Mouse (Mus musculus) midbrain, embryonic 16.5 days (tissue): ENCODE measurements around the gene Hist2h3c2. TPM values are rescaled to one million over a fixed set of nuclear protein-coding genes. Genes with fewer than 3 reads are reported as not detected.

Source experiments
- ATAC-seq: fragments of 200-750 bp; cut with Nextera tagmentation; 2 replicates; pipeline ENCODE4 v1.8.0; 2017; ENCODE audit warnings: moderate TSS enrichment
- H3K27ac ChIP-seq: fragments of 300-500 bp; sonication (generic); 2 replicates; pipeline ENCODE4 v1.5.1; 2014; ENCODE audit warnings: mild to moderate bottlenecking, low read length, mixed read lengths
- H3K27me3 ChIP-seq: fragments of 300-500 bp; sonication (generic); 2 replicates; pipeline ENCODE4 v1.6.1; 2014; ENCODE audit warnings: low read depth, low read length, mixed read lengths; ENCODE audit not compliant: control insufficient read depth, insufficient read depth
- H3K36me3 ChIP-seq: fragments of 300-500 bp; sonication (generic); 2 replicates; pipeline ENCODE4 v1.6.1; 2014; ENCODE audit warnings: mild to moderate bottlenecking, low read length, moderate library complexity, mixed read lengths; ENCODE audit not compliant: control insufficient read depth, insufficient read depth
- H3K4me1 ChIP-seq: fragments of 300-500 bp; sonication (generic); 2 replicates; pipeline ENCODE4 v1.6.1; 2014; ENCODE audit warnings: mild to moderate bottlenecking, low read length, mixed read lengths; ENCODE audit not compliant: control insufficient read depth, insufficient read depth
- H3K4me2 ChIP-seq: fragments of 300-500 bp; sonication (generic); 2 replicates; pipeline ENCODE4 v1.6.1; 2014; ENCODE audit warnings: mild to moderate bottlenecking, low read length, mixed read lengths
- H3K4me3 ChIP-seq: fragments of 300-500 bp; sonication (generic); 2 replicates; pipeline ENCODE4 v1.5.1; 2014; ENCODE audit warnings: low read depth, mild to moderate bottlenecking, low read length, moderate library complexity, mixed read lengths
- H3K9ac ChIP-seq: fragments of 300-500 bp; sonication (generic); 2 replicates; pipeline ENCODE4 v1.6.1; 2014; ENCODE audit warnings: low read depth, low read length, mixed read lengths
- H3K9me3 ChIP-seq: fragments of 300-500 bp; sonication (generic); replicated peaks from 2 replicates; pipeline ENCODE4 v1.6.1; 2014; ENCODE audit warnings: mild to moderate bottlenecking, low read length, mixed read lengths; ENCODE audit not compliant: control insufficient read depth, poor library complexity, severe bottlenecking
- WGBS: fragments of 180-500 bp; shearing (Covaris S2); extraction: QIAGEN DNeasy Blood & Tissue Kit; methylation state at CpG from one replicate; pipeline ENCODE4 v1.1.7; 2014; 5-methylcytosine and 5-hydroxymethylcytosine counted together
- microRNA-seq: library from miRNA; unstranded; fragments of <30 nt; microRNA quantifications from one replicate; pipeline ENCODE4, GENCODE M21; 2017
- polyA plus RNA-seq: library from polyadenylated mRNA; unstranded; fragments of >200 nt; fragmentation: Nextera tagmentation; extraction: Ambion mirVana; gene quantifications from 2 replicates; pipeline ENCODE4 v1.2.1, GENCODE M21; 2015

The Hist2h3c2 gene
- polyA plus RNA-seq, 1 experiment from 2014 or later = 1.3 TPM

DNA sequence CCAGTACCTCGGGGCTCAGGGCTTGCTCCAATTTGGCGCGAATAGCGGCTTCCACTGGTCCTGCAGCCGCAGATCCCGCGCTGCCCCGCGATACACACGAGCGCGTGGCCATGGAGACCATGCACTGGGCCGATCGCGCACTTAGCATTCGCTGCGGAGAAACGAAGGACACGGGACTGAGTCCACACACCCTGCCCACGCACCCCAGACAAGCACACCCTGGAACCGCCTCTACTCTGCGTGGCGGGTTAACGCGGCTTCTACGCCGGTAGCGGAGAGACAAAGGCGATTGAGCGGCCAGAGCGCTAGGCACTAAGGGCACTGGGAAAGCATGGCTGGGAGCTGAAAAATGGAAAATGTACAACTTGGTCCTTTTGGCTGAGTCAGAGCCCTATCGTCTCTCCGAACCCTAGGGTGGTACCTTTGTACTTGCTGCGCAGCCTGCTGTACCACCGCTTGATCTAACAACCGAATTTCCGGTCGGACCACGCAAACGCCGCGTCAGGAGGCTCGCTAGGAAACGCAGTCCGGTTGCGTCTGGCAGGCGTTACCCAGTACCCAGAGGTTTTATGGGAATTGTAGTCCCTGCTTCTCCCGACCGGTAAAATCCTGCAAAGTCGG is 41.7 kb downstream of the Hist2h3c2 start:
- WGBS = under 1% methylated on average over 50 of the region's 50 CpGs
- peak overlapping the region; percentile 98 for H3K27ac ChIP-seq
- peaks cover 17% of the 10 kb centered on the region for H3K36me3 ChIP-seq
- H3K27me3 ChIP-seq = no peaks in the 10 kb centered on the region
- H3K4me2 ChIP-seq = peak overlapping the region; percentile 96
- H3K4me1 ChIP-seq = peaks cover 12% of the 10 kb centered on the region
- H3K9me3 ChIP-seq = no peaks in the 10 kb centered on the region
- H3K4me3 ChIP-seq = peak overlapping the region; percentile 79
- peak overlapping the region; percentile 92 for H3K9ac ChIP-seq
- peak; percentile 95 for ATAC-seq

DNA sequence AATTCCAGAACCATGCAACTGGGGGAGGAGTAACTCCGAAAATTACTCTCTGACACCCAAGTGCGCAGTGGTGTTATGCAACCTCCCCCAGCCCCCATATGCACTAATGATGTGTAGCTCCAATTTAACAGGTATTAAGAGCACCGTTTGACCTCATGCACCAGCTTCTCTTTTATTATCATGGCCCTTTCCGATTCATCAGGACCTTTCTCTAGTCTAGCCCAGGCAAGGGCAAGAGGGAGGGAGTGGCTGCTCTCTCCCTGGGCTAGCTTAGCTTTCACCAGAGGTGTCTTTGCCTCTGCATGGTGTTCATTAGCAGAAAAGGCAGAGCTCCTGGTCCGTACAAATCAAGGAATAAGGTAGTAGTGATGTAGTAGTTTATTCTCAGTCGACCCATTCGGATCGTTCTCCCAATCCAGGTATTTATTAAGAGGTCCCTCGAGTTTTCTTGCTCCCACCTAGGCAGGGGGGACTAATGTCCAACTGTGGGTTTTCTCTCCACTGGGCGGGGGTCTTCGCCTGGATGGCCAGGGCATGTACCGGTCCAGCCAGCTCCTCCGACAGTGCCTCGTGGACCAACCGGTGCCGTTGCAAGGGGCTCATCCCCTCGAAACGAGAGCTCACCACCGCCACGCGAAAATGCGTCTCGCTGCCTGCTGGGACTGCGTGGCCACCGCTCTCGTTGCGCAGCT is 42.3 kb downstream of the Hist2h3c2 start:
- Histone ChIP-seq H3K4me2 (peak overlapping the region; percentile 96), H3K4me3 (peak overlapping the region; percentile 79), H3K36me3 (peaks cover 18% of the 10 kb centered on the region), H3K9ac (peak overlapping the region; percentile 92), H3K27ac (peak overlapping the region; percentile 98), H3K9me3 (no peaks in the 10 kb centered on the region), H3K27me3 (no peaks in the 10 kb centered on the region), H3K4me1 (peaks cover 12% of the 10 kb centered on the region)
- peak; percentile 10; the same call in 1 of the 2 replicates for ATAC-seq
- WGBS = 18% methylated on average over 27 of the region's 27 CpGs

GRCm38 (mm10) chr3:96195616-96196313 is 43.2 kb downstream of the Hist2h3c2 start:
- no peak overlapping the region; the same call in 1 of the 2 replicates for H3K4me3 ChIP-seq

GRCm38 (mm10) chr3:96194966-96195365 is 44.0 kb downstream of the Hist2h3c2 start:
- H3K27ac ChIP-seq = no peak overlapping the region
- H3K36me3 ChIP-seq = peaks cover 23% of the 10 kb centered on the region
- no peak for ATAC-seq
- H3K4me3 ChIP-seq = no peak overlapping the region
- no peaks in the 10 kb centered on the region for H3K9me3 ChIP-seq
- H3K27me3 ChIP-seq = no peaks in the 10 kb centered on the region
- no peak overlapping the region for H3K9ac ChIP-seq
- H3K4me1 ChIP-seq = peaks cover 12% of the 10 kb centered on the region
- no peak overlapping the region for H3K4me2 ChIP-seq
- WGBS = 89% methylated on average over 10 of the region's 10 CpGs

More at GRCm38 (mm10) chr3:96195616-96196313, 43.2 kb downstream of the Hist2h3c2 start:
- H3K27me3 ChIP-seq = no peaks in the 10 kb centered on the region
- H3K36me3 ChIP-seq = peaks cover 18% of the 10 kb centered on the region
- peak overlapping the region; percentile 96; the same call in 1 of the 2 replicates for H3K4me2 ChIP-seq
- no peak for ATAC-seq
- peaks cover 12% of the 10 kb centered on the region for H3K4me1 ChIP-seq
- no peak overlapping the region for H3K9ac ChIP-seq
- WGBS = 93% methylated on average over 11 of the region's 11 CpGs
- H3K27ac ChIP-seq = no peak overlapping the region; the same call in 1 of the 2 replicates
- no peaks in the 10 kb centered on the region for H3K9me3 ChIP-seq

DNA sequence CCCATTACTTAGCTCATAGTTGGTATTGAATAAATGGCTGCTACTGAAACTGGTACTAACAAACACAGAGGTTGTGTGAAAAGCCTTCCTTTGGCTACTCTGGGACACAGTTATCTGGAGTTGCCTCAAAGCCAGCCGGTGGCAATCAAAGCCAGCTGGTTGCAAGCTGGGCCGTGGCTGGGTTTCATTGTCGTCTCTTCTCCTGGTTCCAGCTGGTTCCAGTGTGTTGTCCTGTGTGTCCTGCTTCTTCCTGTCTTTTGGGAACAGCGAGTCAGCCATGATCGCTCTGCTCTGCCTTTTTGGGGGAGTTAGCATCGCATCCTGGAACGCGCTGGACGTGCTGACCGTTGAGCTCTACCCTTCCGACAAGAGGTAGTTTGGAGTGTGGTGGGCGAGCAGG is 46.0 kb downstream of the Hist2h3c2 start:
- Histone ChIP-seq H3K9me3 (no peaks in the 10 kb centered on the region), H3K36me3 (peaks cover 39% of the 10 kb centered on the region), H3K4me2 (no peak overlapping the region), H3K4me3 (no peak overlapping the region), H3K4me1 (peaks cover 11% of the 10 kb centered on the region), H3K27ac (no peak overlapping the region), H3K27me3 (no peaks in the 10 kb centered on the region), H3K9ac (no peak overlapping the region)
- 74% methylated on average over 12 of the region's 12 CpGs for WGBS
- ATAC-seq = no peak

Small RNAs within 50 kb of the gene (microRNA-seq; reads per million reads assigned to microRNA genes)
- gene Gm44492 (not detected), gene Gm47311 (not detected), gene Gm47313 (not detected)

Other genes starting within 250 kb of the Hist2h3c2 start
- 46.1 and 54.6 TPM in 2 replicates for gene Plekho1, start 243.1 kb downstream of the Hist2h3c2 start, polyA plus RNA-seq
- 62.0 and 64.7 TPM in 2 replicates for gene Vps45, start 180.7 kb downstream of the Hist2h3c2 start, polyA plus RNA-seq
- 7.0 and 8.4 TPM in 2 replicates for gene Otud7b, start 134.6 kb downstream of the Hist2h3c2 start, polyA plus RNA-seq
- 7.8 and 15.1 TPM in 2 replicates for gene Mtmr11, start 77.1 kb downstream of the Hist2h3c2 start, polyA plus RNA-seq
- 134 and 136 TPM in 2 replicates for gene Sf3b4, start 66.8 kb downstream of the Hist2h3c2 start, polyA plus RNA-seq
- gene Sv2a, start 58.0 kb downstream of the Hist2h3c2 start, polyA plus RNA-seq = 123 and 137 TPM in 2 replicates
- 51.3 and 52.2 TPM in 2 replicates for gene Bola1, start 19.4 kb downstream of the Hist2h3c2 start, polyA plus RNA-seq
- not detected in 2 replicates for gene Hist2h2ab, start 19.3 kb downstream of the Hist2h3c2 start, polyA plus RNA-seq
- gene Hist2h2ac, start 18.2 kb downstream of the Hist2h3c2 start, polyA plus RNA-seq = 0.66 and 0.99 TPM in 2 replicates
- gene Hist2h2be, start 18.0 kb downstream of the Hist2h3c2 start, polyA plus RNA-seq = 4.4 and 4.7 TPM in 2 replicates
- 38.1 and 48.4 TPM in 2 replicates for gene Hist2h2aa2, start 1.1 kb upstream of the Hist2h3c2 start, polyA plus RNA-seq
- gene Hist2h2aa1, start 6.4 kb upstream of the Hist2h3c2 start, polyA plus RNA-seq = 7.4 and 13.2 TPM in 2 replicates
- gene Hist2h3c1, start 7.6 kb upstream of the Hist2h3c2 start, polyA plus RNA-seq = 0.39 TPM in 1 of 2 replicates, not detected in the other
- gene Hist2h4, start 24.2 kb upstream of the Hist2h3c2 start, polyA plus RNA-seq = 3.3 and 3.8 TPM in 2 replicates
- 5.9 and 7.6 TPM in 2 replicates for gene Hist2h3b, start 29.5 kb upstream of the Hist2h3c2 start, polyA plus RNA-seq
- 1.1 TPM in 1 of 2 replicates, not detected in the other for gene Hist2h2bb, start 30.6 kb upstream of the Hist2h3c2 start, polyA plus RNA-seq
- gene Fcgr1, start 54.8 kb upstream of the Hist2h3c2 start, polyA plus RNA-seq = 0.89 and 1.5 TPM in 2 replicates
- gene BC107364, start 213.2 kb upstream of the Hist2h3c2 start, polyA plus RNA-seq = not detected in 2 replicates